Comparison of ENCODE assay signal across 22 mouse cellular contexts in genomic region chr4:58050276-58050675, GRCm38 (mm10). TPM values are rescaled to one million over a fixed set of nuclear protein-coding genes. Genes with fewer than 3 reads are reported as not detected.
"Had no signal": no experiment of that assay in that cellular context is flagged by ENCODE, and none has a peak within 500 bp of the region (broad histone marks: within the 10 kb centered on the region; RNA-seq: fewer than 3 reads in every experiment).

No protein-coding gene starts in this region.

- H3K36me3 ChIP-seq: limb, embryonic 13.5 days; midbrain, embryonic 12.5 days had no signal

- H3K27ac ChIP-seq: limb, embryonic 13.5 days; liver, embryonic 14.5 days; midbrain, embryonic 12.5 days had no signal

- H3K4me1 ChIP-seq: limb, embryonic 13.5 days; midbrain, embryonic 12.5 days had no signal

- H3K9me3 ChIP-seq: limb, embryonic 13.5 days; midbrain, embryonic 12.5 days had no signal

- H3K4me2 ChIP-seq: limb, embryonic 13.5 days; midbrain, embryonic 12.5 days had no signal

- H3K27me3 ChIP-seq: limb, embryonic 13.5 days; midbrain, embryonic 12.5 days had no signal

- H3K9ac ChIP-seq: limb, embryonic 13.5 days; liver, embryonic 14.5 days; midbrain, embryonic 12.5 days had no signal

- H3K4me3 ChIP-seq: limb, embryonic 13.5 days; midbrain, embryonic 12.5 days had no signal

- DNase-seq: kidney, adult 18-20 months; kidney, postnatal 10 days; kidney, postnatal 4 days; left cerebral cortex, postnatal 4 days; lung, adult 18-20 months; right cerebral cortex, postnatal 14 days; thymus, postnatal 36 days had no signal

RNA-seq across cellular contexts. Expression of gene Txndc8, which starts 41.4 kb away (rescaled TPM):
- total RNA-seq: layer of hippocampus, adult 8-10 months; layer of hippocampus, postnatal 14 days; left cerebral cortex, adult 18-20 months; left cerebral cortex, postnatal 10 days; left cerebral cortex, postnatal 4 days; liver, adult 2 months; megakaryocyte, adult 5-6 weeks had no signal
- polyA plus RNA-seq: kidney, embryonic 14.5 days; limb, embryonic 13.5 days; liver, adult 2 months; liver, embryonic 14.5 days; lung, embryonic 16.5 days; midbrain, embryonic 12.5 days; neural tube, embryonic 14.5 days; small intestine, adult 2 months; stomach, embryonic 16.5 days; thymus, postnatal 0 days had no signal
